Mouse (Mus musculus) natural killer cell, adult 2 months (primary cell): ENCODE data around the gene Amigo1.

Experiments used
- DNase-seq, 2 experiments: peaks; one replicate each; pipeline ENCODE4 v3.0.0; 2022; ENCODE audit warnings: low spot score in 2 of 2

Amigo1 gene

DNA sequence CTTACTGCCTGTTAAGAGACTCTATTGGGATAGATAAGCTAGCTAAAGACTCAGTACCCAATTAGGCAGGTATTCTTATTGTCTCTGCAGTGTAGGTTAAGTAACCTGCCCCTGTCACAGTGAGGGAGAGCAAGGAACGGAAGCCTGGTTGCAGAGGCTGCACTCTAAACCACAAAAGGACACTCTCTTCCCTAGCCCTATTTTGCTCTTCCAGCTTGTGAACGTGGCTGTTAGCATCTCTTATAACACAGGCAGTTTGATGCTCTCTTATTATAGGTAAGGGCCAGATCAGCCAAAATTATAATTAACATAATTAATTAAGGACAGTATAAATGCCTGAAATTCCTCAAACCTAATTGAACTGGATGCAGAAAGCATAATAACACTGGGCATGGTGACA is 5.6 kb upstream of the Amigo1 start:
- no peak for DNase-seq

DNA sequence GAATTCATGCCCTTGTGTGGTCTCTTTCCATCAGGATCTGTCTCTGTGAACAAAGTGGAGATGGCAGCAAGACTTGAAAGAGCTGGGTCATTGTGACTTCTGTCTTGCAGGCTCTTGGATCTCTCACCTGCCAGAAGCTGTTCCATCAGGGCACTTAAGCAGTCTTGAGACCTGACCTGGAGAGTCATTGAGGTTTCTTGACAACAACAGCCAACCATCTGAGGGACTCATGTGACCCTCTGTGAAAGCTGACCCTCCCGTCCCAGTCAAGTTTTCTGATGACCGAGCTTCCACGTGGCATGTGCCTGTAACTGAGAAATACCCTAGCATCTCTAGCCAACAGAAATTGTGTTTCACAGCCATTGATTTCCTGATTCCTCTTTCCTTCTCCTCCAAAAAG is 1.4 kb upstream of the Amigo1 start:
- DNase-seq, result no peak

DNA sequence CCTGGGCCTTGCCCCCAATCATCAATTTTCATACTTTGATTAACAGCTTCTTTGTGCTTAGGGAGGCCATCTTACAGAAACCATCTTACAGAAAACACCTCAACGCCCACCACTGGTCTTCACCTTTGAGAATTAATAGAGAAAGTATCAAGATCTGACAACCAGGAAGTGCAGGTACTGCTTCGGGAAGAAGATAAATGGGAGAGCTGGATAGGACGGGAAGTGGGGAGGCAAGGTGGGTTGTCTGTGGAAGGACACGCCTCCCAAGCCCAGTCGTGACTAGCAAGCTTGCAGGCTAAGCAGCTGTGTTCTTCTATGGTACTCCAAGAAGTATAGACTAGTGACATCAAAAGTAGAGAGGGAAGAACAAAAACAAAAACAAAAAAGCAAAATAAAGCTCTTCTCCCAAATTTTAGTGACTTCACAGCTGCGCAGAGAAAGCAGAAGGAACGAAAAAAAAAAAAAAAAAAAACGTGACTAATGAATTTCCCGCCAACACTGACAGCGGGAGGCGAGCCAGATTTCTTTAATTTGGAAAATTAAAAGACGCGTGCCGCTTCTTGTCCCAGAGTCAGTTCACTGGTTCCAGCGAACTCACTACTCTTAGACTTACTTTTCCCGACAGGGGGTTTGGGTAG is 556 bp upstream of the Amigo1 start:
- DNase-seq, result no peak

DNA sequence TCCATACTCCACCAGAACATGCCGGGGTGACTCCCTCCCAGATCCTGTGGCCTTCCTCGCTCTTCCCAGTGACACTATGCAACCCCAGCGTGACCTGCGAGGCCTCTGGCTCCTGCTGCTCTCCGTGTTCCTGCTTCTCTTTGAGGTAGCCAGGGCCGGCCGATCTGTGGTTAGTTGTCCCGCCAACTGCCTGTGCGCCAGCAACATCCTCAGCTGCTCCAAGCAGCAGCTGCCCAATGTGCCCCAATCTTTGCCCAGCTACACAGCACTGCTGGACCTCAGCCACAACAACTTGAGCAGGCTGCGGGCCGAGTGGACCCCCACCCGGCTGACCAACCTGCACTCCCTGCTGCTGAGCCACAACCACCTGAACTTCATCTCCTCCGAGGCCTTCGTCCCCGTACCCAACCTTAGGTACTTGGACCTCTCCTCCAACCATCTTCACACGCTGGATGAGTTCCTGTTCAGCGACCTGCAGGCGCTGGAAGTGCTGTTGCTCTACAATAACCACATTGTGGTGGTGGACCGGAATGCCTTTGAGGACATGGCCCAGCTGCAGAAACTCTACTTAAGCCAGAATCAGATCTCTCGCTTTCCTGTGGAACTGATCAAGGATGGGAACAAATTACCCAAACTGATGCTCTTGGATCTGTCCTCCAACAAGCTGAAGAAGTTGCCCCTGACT is 1.1 kb downstream of the Amigo1 start:
- no peak for DNase-seq

DNA sequence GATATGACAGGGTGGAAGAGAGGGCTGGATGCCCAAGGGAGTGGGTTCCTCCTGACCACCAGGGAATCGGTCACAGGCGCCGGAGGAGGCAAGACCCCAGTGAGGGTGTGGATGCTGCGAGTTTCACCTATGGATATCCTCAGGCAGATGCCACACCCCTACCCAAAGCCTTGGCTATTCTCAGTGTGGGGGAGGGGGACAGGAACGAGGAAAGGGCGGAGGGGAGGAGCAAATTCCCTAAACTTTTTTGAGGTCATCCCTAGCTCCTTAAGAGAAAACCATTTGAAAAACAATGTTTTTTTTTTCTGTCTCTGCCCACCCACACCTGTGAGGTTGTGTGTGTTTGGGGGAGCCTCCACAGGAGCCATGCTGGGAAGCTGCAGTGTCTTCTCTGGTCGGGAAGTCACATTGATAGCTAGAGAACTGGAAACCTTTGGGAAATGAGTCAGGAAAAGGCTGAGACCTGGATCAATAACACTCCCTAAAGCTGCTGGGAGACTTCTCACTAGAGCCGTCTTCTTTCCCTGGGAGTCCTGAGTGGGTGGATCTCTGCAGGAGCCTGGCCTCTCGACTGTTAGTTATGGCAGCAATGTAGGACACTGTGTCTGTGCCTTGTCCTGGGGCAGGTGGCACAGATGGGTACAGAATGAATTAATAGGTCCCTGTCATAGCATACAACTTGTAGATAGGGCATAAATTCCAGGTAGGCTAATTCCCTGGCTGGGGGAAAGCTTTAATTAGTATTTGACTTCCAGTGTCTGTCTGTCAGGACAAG is 2.8 kb downstream of the Amigo1 start:
- no peak for DNase-seq

DNA sequence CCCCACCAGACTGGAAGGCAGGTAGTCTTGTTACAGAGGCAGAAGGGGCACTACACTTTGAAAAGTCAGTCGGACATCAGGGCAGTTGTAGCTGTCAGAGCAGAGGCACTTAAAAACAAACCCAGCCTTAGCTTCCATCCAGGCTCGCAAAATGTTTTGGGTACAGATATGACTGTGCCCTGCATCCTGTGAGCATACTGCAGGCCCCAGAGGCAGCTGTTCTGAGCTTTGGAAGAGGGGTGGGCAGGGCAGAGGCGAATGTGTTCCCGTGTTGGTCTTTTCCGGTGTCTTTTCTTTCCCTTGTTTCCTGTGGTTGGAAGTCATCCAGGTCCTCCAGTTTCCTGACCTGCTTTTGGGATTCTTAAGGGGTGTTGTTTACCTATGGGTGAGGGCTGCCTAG is 3.8 kb downstream of the Amigo1 start:
- no peak for DNase-seq

DNA sequence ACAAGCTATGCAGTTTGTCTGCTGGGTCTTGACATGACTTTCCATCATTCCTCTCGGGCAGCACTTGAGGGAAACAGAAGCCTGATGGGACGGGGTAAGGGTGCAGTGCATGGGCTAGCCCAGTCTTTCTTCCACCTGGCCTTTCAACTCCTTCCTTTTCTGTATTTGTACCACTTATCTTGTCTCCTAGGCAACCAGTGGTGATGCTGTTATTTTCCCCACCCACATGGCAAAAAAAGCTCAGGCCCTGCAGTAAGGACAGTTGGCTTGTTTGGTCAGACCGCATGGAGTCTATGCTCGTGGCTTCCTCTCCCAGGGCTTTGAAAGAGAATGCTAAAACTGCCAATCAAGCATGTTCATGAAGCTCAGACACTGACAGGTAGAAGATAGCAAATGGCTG is 7.6 kb downstream of the Amigo1 start:
- peak in 1 of 2 experiments; percentile 47 for DNase-seq

DNA sequence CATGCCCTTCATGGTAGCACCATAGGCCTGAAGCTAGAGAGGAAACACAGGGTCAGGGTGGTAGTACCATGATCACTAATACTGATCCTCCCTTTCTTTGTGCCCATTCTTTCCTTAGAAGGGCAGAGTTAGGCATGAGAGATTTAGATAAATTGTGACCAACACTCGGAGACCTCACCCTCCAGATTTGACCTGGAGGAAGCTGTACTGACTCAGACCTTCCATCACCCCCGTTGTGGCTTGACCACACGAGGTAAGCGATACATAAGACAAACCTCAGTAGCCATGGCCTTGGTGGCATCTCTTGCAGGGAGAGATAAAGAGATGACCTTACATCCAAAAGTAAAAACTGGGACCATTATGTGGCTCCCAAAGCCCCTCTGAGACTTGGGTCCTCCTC is 9.2 kb downstream of the Amigo1 start:
- peak; percentile 48 to 72 for DNase-seq

DNA sequence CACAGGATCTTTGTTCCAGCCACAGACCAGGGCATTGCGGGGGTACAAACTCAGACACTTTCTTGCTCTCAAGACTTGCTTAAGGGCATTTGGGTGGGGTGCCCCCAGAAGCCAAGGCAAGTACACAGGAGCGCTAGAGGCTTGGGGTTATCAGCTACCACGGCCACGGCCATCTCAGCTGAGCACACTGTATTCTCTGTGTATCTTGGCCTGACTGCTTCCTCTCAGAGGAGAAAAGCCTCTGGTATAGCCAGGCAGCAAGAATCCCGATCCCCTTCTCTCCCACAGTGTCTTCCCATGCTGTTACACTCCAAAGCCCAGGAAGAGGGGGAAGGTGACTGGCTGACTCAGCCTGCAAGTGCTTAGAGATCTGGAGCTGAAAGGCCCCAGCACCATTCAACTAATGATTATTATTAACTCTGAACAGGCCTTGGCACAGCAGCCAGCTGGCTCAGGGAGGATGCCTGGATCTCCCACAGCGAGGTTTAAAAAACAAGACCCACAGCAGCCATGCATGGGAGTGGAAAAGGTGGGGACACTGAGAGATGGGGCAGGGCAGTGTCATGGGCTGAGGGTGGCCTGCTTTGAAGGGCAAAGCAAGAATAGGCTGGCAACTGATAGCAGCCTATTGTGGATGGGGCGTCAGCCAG is 9.9 kb downstream of the Amigo1 start:
- no peak for DNase-seq

DNA sequence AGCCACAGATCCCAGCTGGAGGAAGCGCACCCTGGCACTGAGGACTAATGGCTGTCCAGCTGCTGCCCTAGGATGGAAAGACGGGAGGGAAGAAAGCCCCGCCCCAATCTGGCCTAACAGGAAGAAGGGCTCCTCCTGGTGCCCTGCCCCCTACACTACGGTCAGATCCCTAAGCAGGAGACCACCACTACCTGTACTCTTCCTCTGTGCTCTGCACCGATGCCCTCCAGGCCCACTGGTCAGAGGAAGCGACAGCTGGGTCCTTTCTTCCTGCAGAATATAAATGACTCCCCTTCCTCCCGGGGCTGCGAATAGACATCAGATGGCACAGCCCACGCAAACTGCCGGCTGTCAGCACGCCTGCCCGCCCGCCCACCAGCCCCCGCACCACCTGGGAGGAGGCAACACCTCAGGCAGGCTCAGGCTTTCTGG is 10.9 kb downstream of the Amigo1 start:
- no peak for DNase-seq

DNA sequence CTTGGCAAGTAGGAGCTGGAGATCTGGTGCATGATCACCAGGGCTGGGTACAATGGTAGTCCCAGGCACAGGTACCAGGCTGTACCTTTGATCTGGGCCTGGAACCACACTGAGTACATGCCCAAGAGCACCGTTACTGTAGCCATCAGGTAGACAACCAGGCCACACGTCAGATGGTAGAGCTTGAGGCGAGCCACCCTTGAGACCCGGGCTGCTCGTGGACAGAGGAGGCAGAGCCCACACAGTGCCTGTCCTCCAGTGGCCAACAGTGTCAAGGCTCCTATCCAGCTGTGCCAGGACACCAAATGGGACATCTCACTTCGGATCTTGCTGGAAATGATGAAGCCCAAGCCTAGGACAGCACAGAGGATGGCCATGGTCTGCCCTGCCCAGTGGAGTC is 13.1 kb downstream of the Amigo1 start:
- DNase-seq, result no peak

DNA sequence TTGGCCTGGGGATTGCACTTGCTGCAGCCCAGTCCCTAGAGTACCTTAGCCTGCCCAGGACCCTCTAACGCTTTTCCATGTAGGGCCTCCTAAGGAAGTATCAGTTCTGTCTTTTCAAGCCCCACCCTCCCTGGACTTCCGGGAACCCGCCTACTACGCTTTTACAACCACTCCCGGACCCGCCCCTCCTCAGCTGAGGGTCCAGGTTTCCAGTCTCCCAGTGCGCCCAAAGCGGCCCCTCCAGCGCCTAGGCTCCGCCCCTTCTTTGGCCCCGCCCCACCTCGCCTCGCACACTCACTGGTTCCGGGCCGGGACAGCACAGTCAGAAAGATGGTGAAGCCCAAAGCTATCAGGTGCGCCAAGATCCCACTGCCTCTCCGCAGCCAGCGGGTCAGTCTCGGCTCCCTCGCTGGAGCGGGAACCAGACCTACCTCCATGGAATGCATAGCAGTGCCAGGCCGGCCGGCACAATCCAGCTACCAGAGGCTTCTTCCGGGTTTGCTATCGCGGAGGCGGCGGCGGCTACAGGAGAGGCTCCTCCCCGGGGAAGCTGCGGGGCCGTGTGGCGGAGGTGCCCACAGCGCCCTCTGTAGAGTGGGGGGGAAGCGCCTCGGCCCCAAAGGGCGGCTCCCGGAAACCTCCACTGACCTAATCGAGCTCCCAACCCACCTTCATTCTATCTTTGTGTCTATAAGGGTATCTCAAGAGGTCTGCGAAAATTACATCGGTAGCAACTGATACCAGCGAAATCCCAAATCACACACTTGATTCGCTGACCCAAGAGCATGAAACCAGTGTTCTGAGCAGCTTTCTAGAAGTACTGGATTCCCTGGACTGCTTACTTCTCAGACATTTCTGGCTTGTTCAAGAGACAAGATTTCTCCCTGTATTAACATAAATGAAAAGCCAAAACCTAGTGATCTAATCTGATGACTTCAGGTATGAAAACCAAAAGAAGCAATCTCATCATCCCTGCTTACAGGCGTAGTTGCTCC is 14.5 kb downstream of the Amigo1 start, which contains the start of gene Cyb561d1:
Cyb561d1 (minus strand) TSS at position 884 of the 995 bp plus-strand sequence.
- DNase-seq, result peak; percentile 94 to 95

DNA sequence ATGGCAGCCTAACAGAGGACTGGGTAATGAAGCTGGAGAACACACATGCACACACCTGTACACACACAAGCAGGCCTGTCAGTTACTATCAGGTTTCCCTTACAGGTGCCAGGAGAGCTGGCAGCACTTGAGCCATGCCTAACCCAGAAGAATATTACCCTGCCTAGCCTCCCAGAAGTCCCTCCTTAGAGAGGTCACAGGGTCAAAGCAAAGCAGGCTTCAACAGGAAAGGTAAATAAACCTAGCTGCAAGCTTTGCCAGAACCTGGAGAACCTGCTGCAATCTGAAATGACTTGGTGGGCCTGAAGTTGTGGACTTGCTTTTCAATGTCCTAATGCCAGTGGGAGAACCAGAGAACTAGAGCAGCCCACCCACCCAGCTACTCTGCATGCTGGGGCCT is 16.4 kb downstream of the Amigo1 start:
- DNase-seq, result no peak

DNA sequence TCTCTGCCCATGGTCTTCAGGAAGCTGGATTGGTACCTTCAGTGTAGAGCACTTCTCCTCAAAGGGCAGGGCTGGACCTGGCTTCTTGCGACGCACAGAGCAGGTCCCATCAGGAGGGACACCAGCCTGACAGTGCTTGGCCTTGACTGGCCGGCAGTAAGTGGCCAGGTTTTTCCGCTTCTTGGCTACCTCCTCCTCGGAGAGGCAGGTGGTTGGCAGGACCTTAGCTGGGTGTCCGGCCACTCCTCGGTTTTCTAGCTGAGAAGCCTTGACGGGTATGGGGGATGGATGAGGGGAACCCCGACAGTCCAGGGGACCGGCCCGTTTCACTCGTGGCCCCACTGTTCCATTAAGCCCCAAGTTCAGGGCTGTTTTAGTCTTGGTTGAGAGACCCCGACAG is 17.1 kb downstream of the Amigo1 start:
- no peak for DNase-seq

DNA sequence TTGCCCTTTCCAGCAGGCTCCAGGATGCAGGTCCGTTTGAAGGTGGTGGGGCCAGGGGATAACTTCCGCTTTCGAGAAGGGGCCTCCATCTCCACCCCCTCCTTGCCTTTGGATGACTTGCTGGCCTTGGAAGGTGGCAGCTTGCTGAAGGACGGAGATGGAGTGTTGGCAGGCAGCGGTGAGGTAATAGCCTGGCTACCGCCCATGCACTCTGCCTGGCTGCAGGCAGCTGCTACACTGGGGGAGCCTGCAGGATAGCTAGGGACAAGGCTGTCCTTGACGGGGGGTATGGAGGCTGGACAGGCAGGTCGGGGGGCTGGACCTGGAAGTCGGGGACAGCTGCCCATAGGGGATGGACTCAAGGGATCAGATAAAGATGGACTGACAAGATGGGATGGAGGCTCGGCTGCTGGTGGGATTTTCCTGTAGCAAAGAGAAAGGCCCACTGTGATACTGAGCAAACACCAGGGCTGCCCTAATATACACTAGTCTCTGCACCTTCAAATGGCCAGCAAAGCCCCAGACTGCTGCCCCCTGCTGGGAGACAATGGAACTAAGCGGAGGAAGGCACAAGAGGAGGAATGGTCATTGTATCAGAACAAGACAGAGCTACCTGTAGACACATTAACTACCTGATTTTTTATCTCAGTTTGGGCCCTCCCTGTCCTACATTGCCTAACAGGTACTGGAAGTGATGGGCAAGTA is 17.6 kb downstream of the Amigo1 start:
- DNase-seq, result peak; percentile 78 to 84

DNA sequence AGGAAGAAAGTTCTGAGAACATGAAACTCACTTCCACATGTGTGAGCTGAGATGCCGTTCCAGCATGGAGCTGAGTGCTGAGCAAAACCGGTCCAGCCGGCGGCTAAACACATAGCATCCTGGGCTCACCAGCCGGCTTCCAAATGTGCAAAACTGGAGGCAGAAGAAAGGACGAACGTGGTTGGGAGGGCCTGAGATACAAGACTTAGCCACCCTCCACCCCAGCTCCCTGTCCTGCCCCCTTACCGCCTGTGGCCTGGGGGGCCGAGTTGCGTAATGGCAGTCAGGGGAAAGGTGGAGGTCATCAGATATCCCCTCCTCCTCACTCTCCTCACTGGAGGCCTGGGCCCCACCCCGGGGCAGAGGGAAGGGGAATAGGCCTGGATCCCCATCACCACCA is 18.3 kb downstream of the Amigo1 start:
- no peak for DNase-seq

DNA sequence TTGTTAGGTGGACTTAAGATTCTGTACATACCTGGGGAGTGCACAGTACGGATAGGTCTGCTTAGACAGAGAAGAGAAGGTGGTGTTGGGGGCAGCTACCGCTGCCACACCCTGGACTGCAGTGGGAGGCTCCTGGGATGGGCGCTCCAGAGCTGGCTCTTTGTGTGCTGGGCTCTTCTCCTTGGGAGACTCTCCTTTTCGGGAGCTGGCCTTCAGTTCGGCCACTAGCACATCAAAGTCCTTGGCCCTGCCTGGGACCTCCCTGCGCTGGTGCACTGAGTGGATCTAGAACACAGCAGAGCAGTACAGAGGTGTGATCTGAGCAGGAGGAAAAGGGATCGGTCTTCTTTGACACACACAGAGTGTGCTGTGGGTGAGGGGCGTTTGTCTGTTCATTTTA is 19.5 kb downstream of the Amigo1 start:
- DNase-seq, result no peak

DNA sequence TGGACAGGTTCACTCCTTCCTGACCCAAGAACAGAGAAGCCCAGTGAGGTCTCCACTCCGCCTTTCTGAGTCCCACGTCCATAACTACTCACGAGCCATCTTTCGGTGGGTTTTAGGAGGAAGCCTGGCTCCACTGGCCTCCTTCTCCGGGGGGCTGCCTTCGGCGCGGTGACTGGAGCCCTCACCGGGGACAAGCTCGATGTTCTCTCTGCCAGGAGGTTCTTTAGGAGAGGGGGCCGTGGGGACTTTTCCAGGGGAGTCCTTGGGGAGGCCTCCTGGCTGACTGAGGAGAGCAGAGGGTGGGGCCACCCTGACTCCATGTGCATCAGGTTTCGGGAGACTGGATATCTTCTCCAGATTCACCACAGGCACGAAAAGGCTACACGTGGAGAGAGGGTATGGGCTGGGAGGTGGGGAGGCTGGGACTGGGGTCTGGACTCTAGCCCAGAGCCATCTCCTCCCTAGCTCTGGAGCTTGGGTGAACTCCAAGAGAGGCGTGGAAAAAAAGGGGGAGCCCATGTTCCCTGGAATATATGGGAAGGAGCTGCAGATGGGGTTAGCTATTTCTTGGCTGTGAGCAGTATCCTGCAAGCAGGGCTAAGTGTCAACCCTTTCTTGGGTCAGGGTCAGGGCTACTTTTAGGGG is 20.7 kb downstream of the Amigo1 start:
- no peak for DNase-seq

DNA sequence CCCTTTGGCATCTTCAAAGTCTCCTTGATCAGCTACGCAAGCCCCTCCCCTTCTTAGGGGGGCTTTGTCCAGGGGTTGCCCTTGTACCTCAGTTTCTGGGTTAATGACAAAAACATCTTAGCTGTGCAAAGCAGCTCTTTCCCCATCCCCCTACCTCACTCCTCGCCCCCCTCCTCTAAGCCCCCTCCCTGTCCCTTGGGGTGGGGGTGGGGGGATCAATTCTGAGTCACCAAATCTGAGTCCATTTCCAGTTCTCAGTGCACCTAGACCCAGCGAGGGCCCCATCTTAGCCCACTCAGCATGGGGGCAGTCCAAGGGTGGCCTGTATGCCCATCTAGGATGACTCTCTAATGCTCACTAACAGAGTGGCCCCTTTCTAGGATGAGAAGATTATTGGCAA is 22.9 kb downstream of the Amigo1 start:
- no peak for DNase-seq

DNA sequence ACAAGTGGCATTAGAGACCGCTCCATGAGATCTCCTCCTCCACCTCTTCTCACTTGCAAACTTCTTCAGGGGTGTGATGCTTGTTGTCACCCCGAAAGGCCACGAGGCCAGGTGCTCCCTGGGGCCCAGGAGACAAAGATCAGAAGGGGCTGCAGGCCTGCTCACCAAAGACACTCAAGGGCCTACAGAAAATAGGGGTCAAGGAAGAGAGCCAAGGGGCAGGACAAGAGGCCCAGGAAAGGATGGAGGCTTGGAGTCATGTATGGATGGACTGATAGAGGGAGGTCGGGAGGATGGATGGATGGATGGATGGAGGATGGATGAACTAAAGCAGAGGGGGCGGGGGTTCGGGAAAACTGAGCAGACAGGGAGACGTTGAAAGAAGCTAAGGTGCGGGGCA is 23.4 kb downstream of the Amigo1 start:
- no peak for DNase-seq
